Mouse (Mus musculus): Measurements from ENCODE around the gene Ppp1cc.

GRCm38 (mm10) chr5:122206475-122206874 is 48.4 kb downstream of the Ppp1cc start, which contains the start of gene Hvcn1:
- TF ChIP-seq POLR2A (IDR thresholded peaks at IDR 0.05; ENCODE audit: low read depth, low read length) (no peak), CTCF (IDR thresholded peaks at IDR 0.05; ENCODE audit: extremely low read depth, insufficient read depth, insufficient read length, insufficient replicate concordance) (no peak)
